Mouse (Mus musculus) ES-CJ7 (cell line): Measurements from ENCODE around the gene Vmn2r75.
A peak's percentile ranks its signal among the peaks of the same experiment; 100 is the strongest.
"Not testable (repeated sequence)": the region's sequence is repeated elsewhere in the genome, so short reads cannot be mapped to it uniquely, and the experiment has no call there.

Experiments
- DNase-seq: peaks from one replicate; pipeline ENCODE4 v3.0.0; 2011; ENCODE audit warnings: low read depth, low spot score

Vmn2r75 gene

GRCm38 (mm10) chr7:86171678-86172077 is at the start of gene Vmn2r75:
Gene Vmn2r75, minus strand, starts transcription at chr7:86171778.
- not testable (repeated sequence) for DNase-seq

GRCm38 (mm10) chr7:86211345-86211744 is 39.8 kb upstream of the Vmn2r75 start:
- DNase-seq: peak; percentile 61
